Mouse (Mus musculus) spleen, adult 2 months (tissue): ENCODE data around the gene Smim22. TPM values are rescaled to one million over a fixed set of nuclear protein-coding genes. Genes with fewer than 3 reads are reported as not detected.

Experiments used
- DNase-seq, 2 experiments: peaks; one replicate each; pipeline versions ENCODE4 v3.0.0 to v3.0.0-alpha.2; 2012 to 2021; ENCODE audit warnings: low spot score in 2 of 2, low read depth in 1 of 2
- H3K27ac ChIP-seq: fragments of 200-500 bp; 2 replicates; pipeline ENCODE4 v1.5.1; 2012; ENCODE audit warnings: low read length, inconsistent platforms; ENCODE audit not compliant: insufficient read depth
- H3K27me3 ChIP-seq: fragments of 200-500 bp; 2 replicates; pipeline ENCODE4 v1.6.1; 2012; ENCODE audit warnings: mild to moderate bottlenecking, moderate library complexity, low read length, inconsistent platforms; ENCODE audit not compliant: control insufficient read depth, insufficient read depth
- H3K36me3 ChIP-seq: fragments of 200-500 bp; 2 replicates; pipeline ENCODE4 v1.6.1; 2012; ENCODE audit warnings: mild to moderate bottlenecking, low read length, inconsistent platforms; ENCODE audit not compliant: control insufficient read depth, insufficient read depth
- H3K4me1 ChIP-seq: fragments of 200-500 bp; 2 replicates; pipeline ENCODE4 v1.6.1; 2011; ENCODE audit warnings: inconsistent platforms; ENCODE audit not compliant: control insufficient read depth, insufficient read depth, insufficient read length
- H3K4me3 ChIP-seq: fragments of 200-500 bp; 2 replicates; pipeline ENCODE4 v1.5.1; 2011; ENCODE audit warnings: mild to moderate bottlenecking, inconsistent platforms; ENCODE audit not compliant: insufficient read depth, insufficient read length; ENCODE audit errors: extremely low read depth
- CTCF ChIP-seq: fragments of 200-500 bp; IDR thresholded peaks from 2 replicates; pipeline ENCODE4 v1.5.1; 2011; ENCODE audit warnings: mild to moderate bottlenecking, inconsistent platforms; ENCODE audit not compliant: insufficient read depth, insufficient read length, insufficient replicate concordance; ENCODE audit errors: extremely low read depth
- POLR2A ChIP-seq: fragments of 200-500 bp; IDR thresholded peaks from 2 replicates; pipeline ENCODE4 v1.6.1; 2011; ENCODE audit warnings: low read depth, low read length, inconsistent platforms
- WGBS: fragments of 180-500 bp; shearing (Covaris S2); methylation state at CpG from one replicate; pipeline ENCODE4 v1.1.7; 2018; 5-methylcytosine and 5-hydroxymethylcytosine counted together
- polyA plus RNA-seq: library from polyadenylated mRNA; depleted of rRNA; stranded (reverse); fragments of >200 nt; gene quantifications from 2 replicates; pipeline ENCODE4 v1.2.3, GENCODE M21; 2012

The Smim22 gene
- polyA plus RNA-seq, 1 experiment: 1.4 TPM

DNA sequence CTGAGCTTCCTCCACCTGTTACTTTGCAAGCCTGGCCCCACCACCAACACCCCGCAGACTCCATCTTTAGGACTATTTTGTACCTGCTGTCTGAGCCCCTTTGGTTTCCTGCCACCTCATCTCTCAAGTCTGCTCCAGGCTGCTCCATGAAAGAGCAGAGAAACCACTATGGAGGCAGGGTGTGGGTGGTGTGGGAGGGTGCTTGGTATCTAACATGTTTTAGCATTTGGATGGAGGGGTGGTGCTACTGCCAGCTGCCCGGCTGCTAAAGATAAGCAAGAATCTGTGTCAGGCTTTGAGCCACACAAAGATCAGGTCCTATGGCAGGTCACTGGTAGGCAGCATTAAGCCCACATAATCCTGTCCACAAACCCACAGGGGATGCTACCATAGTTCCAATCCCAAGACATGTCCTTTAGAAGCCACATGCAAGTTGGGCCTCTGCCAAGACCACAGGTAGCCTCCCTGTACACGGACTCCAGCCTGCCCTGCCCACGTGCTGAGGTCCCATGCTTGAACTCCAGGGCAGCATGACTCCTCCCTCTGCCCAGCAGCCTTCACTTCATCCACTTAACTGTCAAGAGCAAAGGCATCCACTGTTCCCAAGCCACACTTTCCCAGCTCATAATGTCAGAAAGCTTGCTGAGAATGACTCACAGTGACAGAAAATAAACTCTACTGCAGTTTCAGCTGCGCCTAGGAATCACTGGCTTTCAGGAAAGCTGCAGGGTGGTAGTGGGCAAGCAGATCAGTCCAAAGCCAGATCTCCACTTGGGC, 28.6 kb upstream of the Smim22 start:
- TF ChIP-seq CTCF (no peak), POLR2A (no peak)
- H3K4me3 ChIP-seq: no peak overlapping the region
- no peaks in the 10 kb centered on the region for H3K4me1 ChIP-seq
- H3K27me3 ChIP-seq: no peaks in the 10 kb centered on the region
- no peak overlapping the region for H3K27ac ChIP-seq
- H3K36me3 ChIP-seq: no peaks in the 10 kb centered on the region
- 63% methylated on average over 5 of the region's 5 CpGs for WGBS
- no peak for DNase-seq

DNA sequence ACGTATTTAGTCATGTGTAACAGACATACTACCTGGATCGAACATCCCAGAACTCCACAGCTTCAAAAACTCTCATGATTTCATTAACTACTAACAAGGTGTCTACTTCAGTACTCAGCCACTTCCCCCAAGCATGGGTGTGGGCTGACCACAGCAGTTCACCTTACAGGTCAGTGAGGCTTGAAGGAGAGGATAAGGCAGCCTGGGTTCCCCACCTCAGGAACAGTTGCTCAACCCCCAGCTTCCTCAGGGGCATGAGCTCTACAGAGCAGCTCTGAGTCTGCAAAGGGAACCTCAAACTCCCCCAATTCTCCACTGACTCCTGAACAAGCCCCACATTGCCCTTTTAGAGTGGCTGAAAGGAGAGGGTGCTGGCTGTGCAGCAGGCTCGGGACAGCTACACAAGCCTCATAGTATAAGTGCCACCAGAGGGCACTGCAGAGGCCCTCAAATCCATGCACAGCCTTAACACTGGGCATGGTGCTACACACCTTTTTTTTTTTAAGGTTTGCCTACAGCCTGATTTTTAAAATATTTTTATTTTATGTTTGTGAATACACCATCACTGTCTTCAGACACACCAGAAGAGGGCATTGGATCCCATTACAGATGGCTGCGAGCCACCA, 27.2 kb upstream of the Smim22 start:
- Histone ChIP-seq H3K4me1 (no peaks in the 10 kb centered on the region), H3K36me3 (no peaks in the 10 kb centered on the region), H3K27ac (no peak overlapping the region), H3K27me3 (no peaks in the 10 kb centered on the region), H3K4me3 (no peak overlapping the region)
- TF ChIP-seq CTCF (peak; percentile 43; the same call in 1 of the 2 replicates), POLR2A (no peak)
- 68% methylated on average over 4 of the region's 4 CpGs for WGBS
- peak in 1 of 2 experiments; percentile 26 for DNase-seq

DNA sequence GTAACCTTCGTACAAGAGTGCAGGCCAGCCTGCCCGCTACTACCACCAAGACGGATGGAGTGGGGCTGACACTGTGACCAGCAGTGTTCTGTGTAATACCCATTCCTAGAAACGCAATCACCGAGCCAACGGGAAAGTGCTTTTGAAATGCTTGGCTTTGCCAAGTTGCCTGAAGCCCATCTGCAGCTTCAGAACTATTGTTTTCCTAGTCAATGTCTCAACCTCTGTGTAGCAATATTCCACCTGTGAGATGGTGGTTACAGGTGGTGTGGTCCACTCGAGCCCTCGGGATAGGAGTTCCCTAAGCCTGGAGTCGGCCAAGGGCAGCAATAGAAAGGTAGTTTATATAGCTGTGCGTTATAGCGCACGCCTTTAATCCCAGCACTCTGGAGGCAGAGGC, 22.4 kb upstream of the Smim22 start:
- Histone ChIP-seq H3K4me1 (no peaks in the 10 kb centered on the region), H3K4me3 (no peak overlapping the region), H3K36me3 (no peaks in the 10 kb centered on the region), H3K27ac (no peak overlapping the region), H3K27me3 (no peaks in the 10 kb centered on the region)
- TF ChIP-seq CTCF: no peak
- no peak for TF ChIP-seq POLR2A
- no peak for DNase-seq
- 93% methylated on average over 12 of the region's 12 CpGs for WGBS

DNA sequence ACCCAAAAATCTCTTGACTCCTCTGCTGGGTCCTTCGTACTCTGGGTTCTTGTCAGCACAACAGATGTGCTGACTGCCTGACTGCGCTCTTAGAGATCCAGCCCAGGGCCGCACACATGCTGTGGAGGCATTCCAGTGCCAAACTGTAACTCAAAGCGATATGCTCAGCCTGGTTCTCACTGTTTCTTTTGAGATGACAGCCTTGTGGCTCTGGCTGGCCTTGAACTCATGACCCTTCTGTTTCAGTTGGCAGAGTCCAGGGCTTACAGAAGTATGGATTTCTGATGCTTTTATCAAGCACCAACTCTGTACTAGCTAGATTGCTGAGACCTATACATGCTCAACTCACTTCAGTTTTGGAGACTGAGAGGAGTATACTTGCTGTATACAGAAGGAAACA, 13.8 kb upstream of the Smim22 start:
- Histone ChIP-seq H3K4me3 (no peak overlapping the region), H3K27ac (no peak overlapping the region), H3K36me3 (no peaks in the 10 kb centered on the region), H3K27me3 (no peaks in the 10 kb centered on the region), H3K4me1 (no peaks in the 10 kb centered on the region)
- 86% methylated on average over 4 of the region's 4 CpGs for WGBS
- no peak for DNase-seq
- no peak for TF ChIP-seq CTCF

DNA sequence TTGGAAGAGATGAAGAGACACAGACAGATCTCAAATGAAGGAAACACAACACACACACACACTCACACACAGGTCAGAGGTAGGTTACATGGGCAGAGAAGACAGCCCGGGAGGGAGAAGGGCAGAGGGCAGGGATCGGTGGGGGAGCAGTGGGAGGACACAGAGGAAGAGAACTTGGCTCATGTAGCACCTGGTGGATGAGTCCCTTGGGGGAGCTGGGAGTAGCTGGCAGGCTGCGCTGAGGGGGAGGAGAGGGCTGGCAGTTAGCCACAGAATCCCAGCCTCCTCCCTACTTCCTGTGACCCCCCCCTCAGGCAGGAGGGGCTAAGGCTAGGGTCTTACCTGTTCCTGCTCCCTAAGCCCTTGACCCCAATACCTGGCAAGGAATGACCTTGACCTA, 9.5 kb upstream of the Smim22 start, which contains the start of gene Sept12:
Gene Sept12, minus strand, starts transcription at position 300 of the 400 bp plus-strand sequence.
- no peaks in the 10 kb centered on the region for H3K36me3 ChIP-seq
- H3K27me3 ChIP-seq: no peaks in the 10 kb centered on the region
- no peak within 1 kb of the TSS for H3K4me3 ChIP-seq
- DNase-seq: no peak
- H3K27ac ChIP-seq: no peak within 1 kb of the TSS
- 21% methylated on average over 3 of the region's 3 CpGs for WGBS
- no peak for TF ChIP-seq CTCF
- TF ChIP-seq POLR2A: no peak
- no peaks in the 10 kb centered on the region for H3K4me1 ChIP-seq

DNA sequence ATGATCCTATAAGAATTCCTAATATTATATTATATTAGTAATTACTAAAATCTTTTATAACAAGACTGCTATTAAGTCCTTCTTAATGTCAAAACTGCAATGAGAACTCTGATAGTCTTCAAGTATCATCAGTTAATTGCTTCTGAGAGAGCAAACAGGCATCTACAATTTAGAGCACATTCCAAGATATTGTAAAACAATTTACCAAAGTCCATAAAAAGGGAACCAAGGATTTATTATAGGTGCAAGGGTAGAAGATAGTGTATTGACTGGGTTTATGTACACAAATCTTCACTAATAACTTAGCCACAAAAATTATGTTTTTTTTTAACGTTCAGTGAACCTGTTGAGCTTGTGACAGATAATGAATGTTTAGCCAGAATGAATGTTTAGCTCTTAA, 8.1 kb upstream of the Smim22 start:
- no peak for DNase-seq
- 79% methylated on average over 1 of the region's 1 CpGs for WGBS
- Histone ChIP-seq H3K27me3 (no peaks in the 10 kb centered on the region), H3K4me1 (no peaks in the 10 kb centered on the region), H3K36me3 (no peaks in the 10 kb centered on the region), H3K27ac (no peak overlapping the region), H3K4me3 (no peak overlapping the region)
- no peak for TF ChIP-seq POLR2A
- TF ChIP-seq CTCF: no peak

DNA sequence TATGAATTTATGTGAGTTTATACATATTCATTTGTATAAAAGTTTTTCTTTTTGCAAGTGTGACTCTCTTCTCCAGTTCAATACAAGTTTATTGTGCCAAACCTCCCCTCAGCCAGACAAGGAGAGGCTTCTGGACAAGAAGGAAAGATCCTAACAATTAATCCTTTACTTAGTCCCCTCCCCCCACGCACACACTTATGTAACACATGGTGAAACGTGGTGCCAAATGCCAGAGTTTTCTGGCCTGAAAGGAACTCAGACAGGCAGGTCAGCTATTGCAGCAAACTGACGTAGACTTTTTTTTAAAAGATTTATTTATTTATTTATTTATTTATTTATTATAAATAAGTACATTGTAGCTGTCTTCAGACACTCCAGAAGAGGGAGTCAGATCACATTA, 6.5 kb upstream of the Smim22 start:
- WGBS: 68% methylated on average over 3 of the region's 3 CpGs
- Histone ChIP-seq H3K36me3 (no peaks in the 10 kb centered on the region), H3K4me3 (no peak overlapping the region), H3K27ac (no peak overlapping the region), H3K4me1 (no peaks in the 10 kb centered on the region), H3K27me3 (no peaks in the 10 kb centered on the region)
- no peak for TF ChIP-seq POLR2A
- TF ChIP-seq CTCF: no peak
- no peak for DNase-seq
